Mouse (Mus musculus) cerebellum, postnatal 14 days (tissue): ENCODE measurements at regions not wholly inside any gene's neighbourhood (a gene's known extent, or its start where the extent isn't known, plus 50 kb on each side); places are given as distances from the start of the nearest gene placed in this dataset.
"Not testable (repeated sequence)": the region's sequence is repeated elsewhere in the genome, so short reads cannot be mapped to it uniquely, and the experiment has no call there.

Experiments
- DNase-seq, 2 experiments: peaks; one replicate each; pipeline ENCODE4 v3.0.0; 2021; ENCODE audit warnings: mixed read lengths in 2 of 2

DNA sequence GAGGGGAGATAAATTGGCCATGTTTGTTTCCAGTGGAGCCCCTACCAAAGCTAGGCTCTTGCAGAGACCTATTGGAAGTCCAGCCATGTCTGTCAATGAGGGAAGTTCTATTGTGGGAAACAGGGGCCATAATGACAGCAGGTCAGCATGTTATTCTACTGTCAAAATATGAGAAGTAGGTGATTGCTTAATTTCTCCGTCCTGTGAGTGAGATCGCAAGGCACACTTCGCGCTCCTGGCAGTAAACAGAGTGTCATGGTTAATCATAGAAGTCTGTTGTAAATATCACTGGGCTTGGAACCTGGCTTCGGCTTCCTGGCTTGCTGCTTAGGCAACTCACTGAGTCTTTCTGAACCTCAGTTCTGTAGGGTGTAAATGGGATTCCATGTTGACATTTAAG lies 72.5 kb upstream of the Ccdc122 start:
- DNase-seq, result no peak

DNA sequence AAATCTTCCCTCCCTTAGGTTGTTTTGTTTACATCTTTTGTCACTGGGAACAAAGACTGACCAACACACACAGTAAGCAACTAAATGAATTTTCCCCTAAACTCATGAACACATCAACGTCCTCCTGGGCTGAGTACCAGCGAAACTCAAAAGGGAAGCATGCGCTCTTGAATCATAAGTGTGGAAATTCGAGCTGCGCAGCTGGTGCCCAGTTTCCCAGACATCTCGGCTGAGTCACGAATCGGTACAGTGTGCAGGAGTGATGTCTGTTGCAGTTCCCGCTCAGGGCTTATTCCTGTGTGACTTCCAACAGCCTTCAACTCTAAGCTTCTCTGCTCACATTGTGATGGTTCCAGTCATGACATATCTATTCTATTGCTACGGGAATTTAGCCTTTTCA lies 77.7 kb upstream of the Ccdc122 start:
- no peak for DNase-seq

DNA sequence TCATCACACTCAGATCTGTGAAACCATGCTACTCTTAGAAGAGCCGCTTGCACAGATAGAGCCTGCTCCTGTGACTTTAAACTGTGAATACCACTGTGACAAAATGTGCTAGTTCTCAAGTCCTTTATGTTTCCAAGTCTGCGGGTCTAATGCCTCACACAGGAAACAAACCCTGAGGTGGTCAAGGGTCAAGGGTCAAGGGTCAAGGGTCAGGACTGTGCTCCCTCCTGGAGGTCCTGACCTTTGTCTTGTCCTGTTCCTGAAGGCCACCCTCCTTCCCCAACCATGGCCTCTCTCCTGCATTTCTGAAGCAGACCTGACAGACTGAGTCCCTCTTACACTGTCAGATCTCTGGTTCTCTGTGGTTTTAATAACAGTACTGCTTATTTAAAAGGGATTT lies 79.4 kb upstream of the Ccdc122 start:
- no peak for DNase-seq

DNA sequence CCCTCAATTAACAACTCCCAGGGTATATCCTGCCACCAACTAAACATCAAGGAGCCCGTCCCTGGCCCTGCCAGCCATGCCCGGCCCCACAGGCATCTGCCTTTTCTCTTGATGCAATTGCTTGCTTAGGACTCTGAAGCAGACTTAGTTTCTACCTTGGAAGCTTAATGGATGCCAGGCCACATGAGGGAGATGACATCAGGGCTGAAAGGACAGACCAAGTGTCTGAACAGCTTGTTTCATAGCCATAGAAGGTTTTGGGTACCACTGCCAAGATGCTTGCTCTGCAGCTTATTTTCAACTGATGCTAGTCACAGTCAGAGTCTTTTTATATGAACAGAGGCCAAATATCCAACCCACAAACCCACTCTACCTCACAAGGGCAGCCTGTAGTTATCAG lies 83.4 kb upstream of the Ccdc122 start:
- DNase-seq, result peak; percentile 40 to 52

DNA sequence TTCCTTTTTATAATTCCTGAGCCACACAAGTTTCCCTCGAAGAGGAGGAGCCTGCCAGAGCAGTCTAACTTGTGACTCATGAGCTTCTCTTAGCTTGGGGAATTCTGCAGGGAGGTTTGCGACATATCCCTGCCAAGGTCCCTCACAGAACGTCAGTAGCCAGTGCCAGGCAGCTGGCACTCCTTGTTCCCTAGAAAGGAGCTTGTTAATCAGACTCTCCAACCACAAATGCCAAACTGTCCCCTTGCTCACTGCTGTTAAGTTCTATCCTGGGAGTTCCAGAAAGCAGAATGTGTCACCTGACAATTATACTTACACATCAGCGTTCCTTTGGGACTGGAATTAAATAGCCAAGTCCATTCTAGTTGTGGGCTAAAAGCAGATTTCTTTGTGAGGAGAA lies 85.1 kb upstream of the Ccdc122 start:
- peak; percentile 66 to 67 for DNase-seq

DNA sequence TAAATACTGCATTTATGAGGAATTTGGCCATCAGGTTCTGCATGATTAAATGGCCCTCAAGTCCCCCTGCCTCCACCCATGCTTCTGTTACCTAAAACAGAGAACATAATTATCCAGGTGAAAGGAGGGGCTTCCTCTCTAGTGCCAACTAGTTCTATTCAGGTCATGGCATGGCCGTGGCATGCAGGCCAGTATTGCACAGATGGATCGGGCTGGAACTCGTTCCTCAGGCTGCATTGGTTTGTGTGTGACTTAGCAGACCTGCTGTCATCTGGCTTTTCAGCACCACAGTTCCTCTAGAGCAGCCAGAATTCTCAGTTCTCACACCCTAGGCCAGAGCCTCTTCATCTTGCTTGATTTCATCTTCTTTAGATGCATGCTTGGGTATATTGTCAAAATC lies 87.2 kb upstream of the Ccdc122 start:
- peak; percentile 79 for DNase-seq

DNA sequence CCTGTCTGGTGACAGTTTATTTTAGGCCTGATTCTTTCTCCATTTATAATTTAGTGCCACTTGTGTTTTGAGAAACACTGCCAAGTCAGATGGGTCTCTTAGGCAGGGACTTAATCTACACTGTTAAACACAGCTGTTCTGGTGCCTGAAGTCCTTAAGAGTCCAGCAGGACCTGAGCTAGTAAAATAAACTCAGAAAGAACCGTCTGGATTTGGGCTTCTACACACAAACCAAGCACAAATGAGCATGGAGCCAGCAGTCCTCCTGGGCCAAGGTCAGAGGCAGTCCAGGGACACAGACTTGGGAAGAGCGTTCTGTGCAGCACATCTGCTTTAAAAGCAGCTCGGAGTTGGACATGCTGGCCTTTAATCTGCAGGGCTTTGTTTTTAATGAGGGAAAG lies 87.6 kb upstream of the Ccdc122 start:
- peak; percentile 41 to 50 for DNase-seq

DNA sequence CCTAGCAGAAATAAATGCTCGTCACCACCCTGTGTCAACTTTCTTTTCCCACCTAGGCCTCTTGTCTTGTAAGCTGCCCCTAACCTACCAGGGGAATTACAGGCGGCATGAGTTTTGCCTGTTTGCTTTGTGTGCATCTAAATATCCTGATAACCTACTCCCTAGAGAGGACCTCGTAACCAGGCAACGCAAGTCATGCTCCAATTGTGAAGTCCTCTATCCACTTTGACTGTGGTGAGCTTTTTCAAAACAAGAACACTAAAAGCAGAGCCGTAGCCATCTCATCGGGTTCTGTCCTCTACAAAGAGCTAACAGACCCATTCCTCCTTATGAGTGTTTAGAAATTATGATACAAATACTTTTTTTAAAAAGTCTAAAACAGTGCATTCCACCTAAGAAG lies 88.1 kb upstream of the Ccdc122 start:
- peak in 1 of 2 experiments; percentile 23 for DNase-seq

DNA sequence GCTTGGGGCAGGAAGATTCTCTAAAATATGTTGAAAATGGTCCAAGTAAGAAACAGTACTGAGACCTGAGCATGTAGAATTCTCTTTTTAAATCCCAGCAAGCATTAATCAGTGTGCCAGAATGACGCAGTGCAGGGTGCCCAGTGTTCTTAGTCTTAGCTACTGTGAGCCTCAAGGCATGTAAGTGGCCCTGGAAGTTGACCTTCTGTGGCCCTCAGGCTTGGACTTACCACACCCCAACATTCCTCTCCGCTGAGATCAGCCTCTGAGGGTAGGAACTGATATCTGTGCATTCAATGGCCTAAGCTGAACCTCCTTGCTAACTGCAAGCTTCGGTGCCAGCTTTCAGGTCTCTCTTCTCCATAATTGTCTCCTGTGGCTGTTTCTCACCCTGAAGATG lies 89.4 kb upstream of the Ccdc122 start:
- no peak for DNase-seq

DNA sequence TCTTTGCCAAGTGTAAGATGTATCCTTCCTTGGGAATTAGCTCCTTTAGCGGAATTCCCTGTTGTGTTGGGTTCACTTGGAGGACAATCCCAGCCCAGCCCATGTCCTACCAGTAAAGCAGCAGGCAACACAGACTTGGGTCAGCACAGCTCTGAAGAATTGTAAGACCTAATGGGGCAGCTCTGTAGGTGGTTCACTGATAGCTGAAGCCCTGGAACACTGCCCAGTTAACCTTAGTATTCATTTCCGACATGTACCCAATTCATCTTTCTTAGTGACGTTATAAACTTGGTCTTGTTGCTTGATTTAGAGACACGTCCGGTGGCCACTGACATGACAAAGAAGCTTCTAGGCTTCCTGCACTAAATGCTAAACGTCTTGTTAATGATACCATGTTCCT lies 90.9 kb upstream of the Ccdc122 start:
- no peak for DNase-seq

DNA sequence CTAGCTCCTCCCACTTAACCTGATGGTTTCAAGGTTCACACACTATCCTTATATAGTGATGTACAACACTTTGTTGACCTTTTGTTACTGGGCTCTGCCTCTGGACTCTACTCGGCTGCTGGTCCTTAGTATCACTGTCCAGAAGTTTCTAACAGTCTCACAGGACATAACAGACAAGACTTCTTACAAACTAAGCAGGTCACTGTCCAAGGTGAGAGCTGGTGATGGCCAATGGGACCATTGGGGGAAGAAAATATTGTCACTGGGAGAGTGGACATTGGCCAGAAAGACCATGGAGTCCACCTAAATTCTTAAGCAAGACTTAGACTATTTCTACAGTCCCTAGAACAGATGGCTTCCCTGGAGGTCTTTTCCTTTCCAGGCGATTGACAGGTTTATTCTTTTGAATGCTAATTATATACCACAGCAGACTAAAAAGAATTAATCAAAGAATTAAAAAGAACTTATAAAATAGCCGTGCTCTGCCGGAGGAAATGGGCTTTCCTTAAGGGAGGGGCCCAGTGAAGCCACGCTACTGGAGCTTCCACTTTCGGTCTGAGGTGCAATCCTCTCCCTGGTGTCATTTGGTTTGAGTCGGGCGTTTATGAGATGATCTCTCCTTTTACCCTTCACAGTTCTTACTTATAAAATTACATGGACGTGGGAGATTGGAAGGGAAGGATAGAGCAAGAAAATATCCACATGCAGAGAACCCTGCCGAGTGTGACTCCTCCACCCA lies 94.9 kb upstream of the Ccdc122 start:
- no peak for DNase-seq

DNA sequence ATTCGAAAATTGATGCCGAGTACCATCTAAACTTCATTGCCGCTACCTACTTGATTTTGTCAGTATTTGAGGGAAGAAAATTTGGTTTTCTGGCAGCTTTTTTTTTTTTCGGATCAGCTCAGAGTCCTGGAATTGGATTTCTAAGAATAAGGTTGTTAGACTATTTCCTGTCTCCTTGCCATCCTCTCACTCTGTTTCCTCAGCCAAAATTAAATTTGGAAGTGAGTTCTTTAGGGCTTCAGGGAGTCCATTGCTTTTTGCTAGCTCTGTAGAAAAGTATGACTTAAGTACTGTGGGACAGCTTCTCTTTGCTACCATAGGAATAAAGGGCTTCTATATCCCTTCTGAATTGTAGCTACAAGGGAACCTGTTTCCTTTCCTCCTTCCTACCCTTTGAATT lies 96.1 kb upstream of the Ccdc122 start:
- DNase-seq, result no peak

DNA sequence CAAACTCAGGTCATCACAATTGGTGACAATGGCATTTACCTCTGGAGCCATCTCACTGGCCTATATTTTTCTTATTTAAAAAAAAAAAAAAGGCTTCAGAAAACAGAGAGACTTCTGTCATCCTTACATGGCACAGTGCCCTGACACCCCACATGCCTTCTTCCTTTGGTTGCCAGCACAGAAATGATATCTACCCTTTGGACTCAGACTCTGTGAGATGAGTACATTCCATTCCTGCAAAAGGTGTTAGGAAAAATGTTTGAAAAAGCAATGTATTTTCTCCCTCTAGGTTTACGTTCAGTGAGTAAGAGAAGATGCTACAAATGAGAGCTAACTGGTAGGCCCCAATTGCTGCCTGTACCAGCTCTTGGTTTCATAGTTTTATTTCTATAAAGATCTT lies 99.9 kb upstream of the Ccdc122 start:
- peak; percentile 71 to 76 for DNase-seq

DNA sequence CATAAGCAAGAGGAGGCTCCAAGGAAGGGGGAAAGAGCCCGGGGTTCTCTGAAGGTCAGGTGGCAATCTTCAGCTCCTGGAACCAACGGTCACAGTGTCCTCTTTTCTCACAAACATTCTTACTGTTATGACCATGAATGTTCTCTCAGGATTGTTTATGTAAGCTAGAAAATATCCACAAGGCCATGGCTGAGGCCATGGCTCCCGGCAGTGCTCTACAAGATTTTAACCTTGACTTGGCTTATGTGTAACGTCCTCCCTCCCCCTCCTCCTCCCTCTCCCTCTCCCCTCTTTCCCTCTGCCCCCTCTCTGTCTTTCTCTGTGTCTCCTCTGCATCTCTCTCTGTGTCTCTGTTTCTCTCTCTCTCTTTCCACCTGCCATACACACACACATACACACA lies 100.5 kb upstream of the Ccdc122 start:
- not testable (repeated sequence) for DNase-seq

DNA sequence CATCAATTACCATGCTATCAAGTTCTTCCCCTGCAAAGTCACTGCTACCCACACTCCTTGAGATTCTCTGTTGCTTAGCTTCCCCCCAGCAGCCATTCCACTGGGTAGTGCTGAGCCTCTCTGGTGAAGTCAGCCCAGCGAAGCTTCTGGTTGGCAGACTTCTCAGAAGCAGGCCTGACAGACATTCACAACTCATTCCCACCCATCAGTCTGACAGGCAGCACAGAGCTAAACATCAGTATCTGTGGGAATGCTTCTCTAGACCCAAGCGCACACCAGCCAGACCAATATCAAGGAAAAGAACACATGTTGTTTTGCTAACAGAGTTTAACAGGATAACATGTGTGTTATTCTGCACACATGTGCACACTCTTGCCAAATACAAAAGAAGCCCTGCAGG lies 101.1 kb upstream of the Ccdc122 start:
- no peak for DNase-seq

DNA sequence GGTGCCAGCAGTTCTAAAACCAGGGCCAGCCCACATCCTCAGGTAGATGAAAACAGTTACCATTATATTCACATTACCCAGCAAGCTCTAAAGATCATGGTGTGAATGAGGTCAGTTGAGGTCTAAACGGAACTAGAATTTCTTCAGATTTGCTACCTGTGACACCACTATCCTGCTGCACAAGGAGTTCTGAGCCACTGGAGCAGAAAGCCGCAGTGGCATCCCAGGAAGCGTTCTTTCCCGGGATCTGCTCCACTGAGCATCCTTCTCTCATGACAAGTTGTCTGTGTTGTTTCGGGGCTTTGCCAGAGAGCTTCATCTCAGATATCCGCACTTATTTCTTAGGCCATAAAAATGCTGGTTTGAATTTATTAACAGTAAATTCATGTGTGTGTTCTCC lies 103.7 kb upstream of the Ccdc122 start:
- DNase-seq, result no peak

DNA sequence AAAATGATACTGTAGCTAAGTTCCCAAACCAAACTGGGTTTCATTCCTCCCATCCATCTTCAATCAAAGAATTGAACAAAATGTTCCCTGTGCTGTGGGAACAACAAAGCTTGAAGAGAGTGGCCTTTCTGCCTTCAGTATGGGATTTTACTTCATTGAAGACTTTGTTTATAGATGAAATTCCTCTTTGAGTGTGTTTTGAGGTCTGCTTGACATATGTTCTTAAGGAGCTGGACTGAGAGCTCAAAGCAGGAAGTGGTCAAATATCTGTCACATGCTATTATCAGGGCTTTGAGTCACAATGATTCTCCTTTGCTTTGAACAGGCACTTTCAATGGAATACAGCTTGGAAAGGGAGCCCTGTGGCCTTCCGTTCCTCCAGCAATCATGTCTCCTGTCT lies 105.2 kb upstream of the Ccdc122 start:
- no peak for DNase-seq

DNA sequence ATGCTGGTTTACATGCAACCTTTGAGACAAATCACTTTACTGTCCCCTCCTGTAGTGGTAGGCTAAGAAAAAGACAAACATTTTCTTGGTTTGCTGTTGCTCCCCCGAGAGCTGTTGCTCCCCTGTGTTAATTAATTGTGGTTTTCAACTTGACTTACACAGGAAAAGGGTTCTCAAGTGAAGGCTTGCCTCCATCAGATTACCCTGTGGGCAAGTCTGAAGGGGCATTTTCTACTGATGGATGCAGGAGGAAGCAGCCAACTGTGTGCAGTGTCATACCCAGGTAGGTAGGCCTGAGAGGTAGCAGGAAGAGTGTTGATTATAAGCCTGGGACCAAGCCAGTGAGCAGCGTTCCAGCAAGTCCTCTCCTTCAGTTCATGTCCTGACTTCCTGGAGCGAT lies 107.0 kb upstream of the Ccdc122 start:
- no peak for DNase-seq

DNA sequence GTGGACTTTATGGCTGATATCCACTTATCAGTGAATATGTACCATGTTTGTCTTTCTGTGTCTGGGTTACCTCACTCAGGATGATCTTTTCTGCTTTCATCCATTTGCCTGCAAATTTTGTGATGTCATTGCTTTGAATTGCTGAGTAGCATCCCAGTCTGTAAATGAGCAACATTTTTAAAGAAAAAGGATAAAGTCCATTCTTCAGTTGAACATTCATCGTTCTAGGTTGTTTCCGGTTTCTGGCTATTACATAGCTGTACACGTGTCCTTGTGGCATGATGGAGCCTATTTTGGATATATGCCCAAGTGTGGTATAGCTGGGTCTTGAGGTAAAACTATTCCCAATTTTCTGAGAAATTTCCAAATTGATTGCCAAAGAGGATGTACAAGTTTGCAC lies 107.9 kb upstream of the Ccdc122 start:
- no peak for DNase-seq

DNA sequence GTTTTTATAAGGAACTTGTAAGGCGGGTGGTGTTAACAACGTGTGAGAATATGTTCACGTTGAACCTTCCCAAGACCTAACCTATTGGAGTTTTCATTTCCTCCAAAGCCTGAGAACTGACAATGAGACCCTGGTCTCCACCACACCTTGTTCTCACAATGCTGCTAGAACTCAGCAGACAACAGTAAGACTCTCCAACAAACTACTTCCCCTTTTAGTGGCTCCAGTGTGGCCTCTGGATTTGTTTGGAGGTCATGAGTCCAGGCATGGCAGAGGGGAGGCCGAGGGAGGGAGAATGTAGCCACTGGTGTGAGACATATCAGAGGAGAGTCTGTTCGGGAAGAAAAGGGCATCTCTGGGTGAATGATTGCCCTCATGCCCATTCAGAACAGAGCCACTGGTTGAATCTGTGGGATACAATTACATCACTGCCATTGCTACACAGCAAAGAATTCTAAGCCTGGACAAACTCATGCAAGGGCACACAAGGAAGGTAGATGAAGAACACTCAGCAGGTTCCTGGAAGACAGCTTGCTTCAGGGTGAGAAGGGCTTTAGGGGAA lies 109.2 kb upstream of the Ccdc122 start:
- DNase-seq, result no peak

DNA sequence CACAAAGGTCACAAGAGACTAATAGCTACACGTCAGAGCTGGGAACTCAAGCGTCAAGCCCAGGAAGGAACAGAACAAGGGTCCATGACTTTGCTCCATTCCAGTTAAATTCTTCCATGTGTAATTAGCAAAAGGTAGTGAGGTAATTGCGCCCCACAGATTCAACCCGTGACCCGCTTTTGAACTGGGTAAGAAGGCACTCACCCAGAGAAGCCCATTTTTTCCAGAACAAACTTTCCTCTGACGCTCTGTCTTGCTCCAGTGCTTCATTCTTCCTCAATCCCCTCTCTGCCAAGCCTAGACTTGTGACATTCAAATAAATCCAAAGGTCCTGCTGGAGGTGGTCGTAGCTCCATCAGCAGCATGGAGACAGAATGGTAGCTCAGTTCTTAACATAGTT lies 110.2 kb upstream of the Ccdc122 start:
- DNase-seq, result no peak

DNA sequence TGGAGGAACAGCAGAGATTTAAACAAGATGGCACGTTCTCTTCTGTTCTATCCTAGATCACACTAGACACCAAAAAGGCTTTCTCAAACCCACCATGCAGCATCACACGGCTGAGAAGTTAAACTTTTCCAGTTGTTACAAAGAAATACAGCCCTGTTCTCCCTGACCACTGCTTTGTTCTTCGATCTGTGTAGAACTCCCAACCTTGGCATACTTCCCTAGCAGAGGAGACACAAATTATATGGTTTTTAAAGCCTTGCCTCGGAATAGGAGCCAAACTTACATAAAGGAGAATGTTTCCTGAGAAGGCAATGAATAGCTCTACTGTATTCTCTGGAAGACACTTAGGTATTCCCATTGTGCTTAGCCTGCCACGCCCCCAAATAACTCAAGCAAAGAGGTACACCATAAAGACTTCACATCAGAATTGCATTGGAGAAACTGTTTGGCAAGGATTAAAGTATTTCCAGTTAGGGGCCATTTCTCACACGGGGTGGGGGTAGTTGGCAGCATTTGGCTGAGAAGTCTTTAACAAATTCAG lies 114.1 kb upstream of the Ccdc122 start:
- no peak for DNase-seq

DNA sequence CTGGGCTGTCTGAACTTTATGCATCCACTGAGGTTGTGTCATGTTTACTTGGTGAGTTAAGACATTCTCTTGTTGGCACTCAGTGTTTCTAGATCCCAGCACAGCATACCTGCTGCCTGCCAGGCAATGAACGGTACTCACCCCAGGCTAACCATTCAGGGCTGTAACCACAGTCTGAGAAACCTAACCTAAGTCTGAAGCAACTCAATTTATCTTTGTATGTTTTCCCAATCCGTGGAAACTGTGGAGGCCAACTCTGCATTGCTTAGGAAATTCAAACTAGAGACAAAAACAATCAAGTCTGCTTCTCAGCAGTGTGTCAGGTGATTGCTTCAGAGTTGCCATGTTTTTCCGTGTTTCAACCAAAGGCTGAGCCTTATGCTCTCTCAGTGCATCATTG lies 118.5 kb upstream of the Ccdc122 start:
- no peak for DNase-seq

DNA sequence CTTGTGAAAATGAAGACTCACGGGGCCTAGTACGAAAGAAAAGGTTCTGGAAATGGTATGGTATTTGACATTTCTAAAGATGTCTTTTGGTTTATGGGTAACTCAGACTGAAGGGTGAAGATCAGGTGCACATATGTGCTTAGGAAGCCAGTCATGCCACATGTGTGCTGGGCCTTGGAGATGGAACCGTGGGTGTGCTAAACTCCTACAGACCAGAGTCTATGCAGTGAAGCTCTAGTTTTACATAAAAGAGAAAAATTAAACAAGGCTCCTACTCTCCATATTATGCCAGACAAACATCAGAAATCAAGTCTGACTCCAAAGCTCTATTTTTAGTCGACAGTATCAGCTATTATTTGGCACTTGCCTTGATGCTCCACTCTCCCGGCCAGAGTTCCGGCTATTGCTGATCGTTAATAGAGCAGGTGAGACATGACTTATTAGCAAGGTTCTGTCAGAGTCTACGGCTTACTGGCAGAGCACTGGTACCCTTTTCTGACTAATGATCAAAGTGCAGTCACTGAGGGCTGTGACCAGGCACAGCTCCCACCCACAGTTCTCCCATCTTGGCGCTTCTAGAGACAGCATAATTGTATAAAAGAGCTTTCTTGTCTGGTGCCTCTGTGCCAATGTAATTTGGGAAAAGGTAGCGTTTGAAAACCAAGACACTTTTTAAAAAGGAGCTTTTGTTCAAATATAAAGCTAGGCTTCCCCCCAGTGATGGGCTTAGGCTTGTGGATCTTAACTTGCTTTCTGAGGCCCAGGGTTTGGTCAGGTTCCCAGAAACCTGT lies 119.2 kb upstream of the Ccdc122 start:
- no peak for DNase-seq
